Mouse (Mus musculus): ENCODE results near the gene Tppp3.

DNA sequence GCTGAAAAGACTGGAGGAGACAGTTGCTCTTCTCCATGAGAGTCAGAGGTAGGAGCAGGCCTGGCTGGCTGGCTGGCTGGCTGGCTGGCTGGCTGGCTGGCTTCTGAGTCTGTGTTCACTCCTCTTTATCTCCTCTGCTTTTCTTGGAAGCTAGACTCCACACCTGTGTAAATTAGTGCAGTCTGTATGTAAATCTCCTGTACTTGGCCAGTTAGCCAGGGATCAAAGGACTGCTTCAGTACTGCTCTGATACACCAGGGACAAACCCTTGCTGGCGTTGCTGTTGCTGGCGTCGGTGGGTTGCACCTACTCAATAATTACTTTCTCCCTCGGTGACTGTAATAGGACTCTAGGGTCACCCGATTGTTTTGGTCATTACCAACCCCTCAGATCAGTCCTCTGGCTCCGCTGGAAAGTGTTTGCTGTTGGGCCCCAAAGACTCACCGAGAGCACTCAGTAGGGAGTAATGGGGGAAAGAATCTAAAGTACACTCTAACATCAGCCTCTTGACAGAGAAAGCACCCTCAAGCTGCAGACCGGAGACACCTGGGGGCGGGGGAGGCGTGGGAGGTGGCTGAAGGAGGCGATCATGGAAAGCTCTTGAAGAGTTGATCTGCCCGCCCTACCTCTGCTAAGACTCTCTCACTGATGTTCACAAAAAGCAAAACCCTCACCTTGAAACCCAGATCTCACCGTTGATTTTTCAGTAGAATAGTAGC, 10.1 kb downstream of the Tppp3 start:
- no peak for TF ChIP-seq POLR2A (IDR thresholded peaks at IDR 0.05; ENCODE audit: borderline replicate concordance, control insufficient read depth, low read depth, low read length)
- TF ChIP-seq CTCF (IDR thresholded peaks at IDR 0.05; ENCODE audit: control insufficient read depth, insufficient read depth, low read length) = no peak

All from bone marrow, adult 2 months (tissue).